Mouse (Mus musculus) limb, embryonic 15.5 days (tissue): ENCODE measurements around the gene Il1rn. TPM values are rescaled to one million over a fixed set of nuclear protein-coding genes. Genes with fewer than 3 reads are reported as not detected.

ENCODE experiments used
- ATAC-seq: fragments of 200-750 bp; cut with Nextera tagmentation; 2 replicates; pipeline ENCODE4 v1.8.0; 2017; ENCODE audit warnings: low read depth, moderate TSS enrichment; ENCODE audit not compliant: insufficient number of reproducible peaks, low FRiP score, low TSS enrichment
- H3K27ac ChIP-seq: fragments of 300-500 bp; sonication (generic); 2 replicates; pipeline ENCODE4 v1.5.1; 2015; ENCODE audit warnings: moderate library complexity, mild to moderate bottlenecking, inconsistent platforms
- H3K27me3 ChIP-seq: fragments of 300-500 bp; sonication (generic); 2 replicates; pipeline ENCODE4 v1.6.1; 2015; ENCODE audit warnings: inconsistent platforms
- H3K36me3 ChIP-seq: fragments of 300-500 bp; sonication (generic); 2 replicates; pipeline ENCODE4 v1.6.1; 2015; ENCODE audit warnings: inconsistent platforms
- H3K4me1 ChIP-seq: fragments of 300-500 bp; sonication (generic); 2 replicates; pipeline ENCODE4 v1.6.1; 2015; ENCODE audit warnings: inconsistent platforms
- H3K4me2 ChIP-seq: fragments of 300-500 bp; sonication (generic); 2 replicates; pipeline ENCODE4 v1.6.1; 2015; ENCODE audit warnings: mild to moderate bottlenecking, inconsistent platforms
- H3K4me3 ChIP-seq: fragments of 300-500 bp; sonication (generic); 2 replicates; pipeline ENCODE4 v1.5.1; 2015; ENCODE audit warnings: mild to moderate bottlenecking, inconsistent platforms
- H3K9ac ChIP-seq: fragments of 300-500 bp; sonication (generic); 2 replicates; pipeline ENCODE4 v1.6.1; 2015; ENCODE audit warnings: inconsistent platforms
- H3K9me3 ChIP-seq: fragments of 300-500 bp; sonication (generic); 2 replicates; pipeline ENCODE4 v1.6.1; 2016; ENCODE audit warnings: inconsistent platforms
- WGBS: fragments of 180-500 bp; shearing (Covaris S2); methylation state at CpG from one replicate; pipeline ENCODE4 v1.1.7; 2015; 5-methylcytosine and 5-hydroxymethylcytosine counted together
- polyA plus RNA-seq: library from polyadenylated mRNA; unstranded; fragments of >200 nt; fragmentation: Nextera tagmentation; extraction: Ambion mirVana; gene quantifications from 2 replicates; pipeline ENCODE4 v1.2.1, GENCODE M21; 2015

Il1rn gene
- polyA plus RNA-seq, 1 experiment from 2014 or later = 16.3 TPM

- no peak for ATAC-seq
- Histone ChIP-seq H3K36me3 (no peaks in the 10 kb centered on the region), H3K4me1 (peaks cover 8% of the 10 kb centered on the region; the same call in 1 of the 2 replicates), H3K4me2 (no peak overlapping the region), H3K9ac (no peak overlapping the region), H3K9me3 (no peaks in the 10 kb centered on the region), H3K4me3 (no peak overlapping the region), H3K27ac (no peak overlapping the region), H3K27me3 (no peaks in the 10 kb centered on the region)
Measured at GRCm38 (mm10) chr2:24384393-24384792, 47.7 kb downstream of the Il1rn start.

- ATAC-seq = no peak
- 70% methylated on average over 14 of the region's 14 CpGs for WGBS
- no peak overlapping the region for H3K9ac ChIP-seq
- no peak overlapping the region for H3K4me2 ChIP-seq
- H3K4me3 ChIP-seq = no peak overlapping the region
- no peaks in the 10 kb centered on the region for H3K27me3 ChIP-seq
- no peaks in the 10 kb centered on the region for H3K9me3 ChIP-seq
- peaks cover 8% of the 10 kb centered on the region; the same call in 1 of the 2 replicates for H3K4me1 ChIP-seq
- no peak overlapping the region for H3K27ac ChIP-seq
- H3K36me3 ChIP-seq = no peaks in the 10 kb centered on the region
Measured at GRCm38 (mm10) chr2:24385111-24385961, 48.7 kb downstream of the Il1rn start.

GRCm38 (mm10) chr2:24386158-24386963, 49.7 kb downstream of the Il1rn start:
- no peak overlapping the region for H3K9ac ChIP-seq
- H3K4me1 ChIP-seq = peaks cover 8% of the 10 kb centered on the region; the same call in 1 of the 2 replicates
- no peak overlapping the region for H3K27ac ChIP-seq
- H3K27me3 ChIP-seq = no peaks in the 10 kb centered on the region
- H3K4me2 ChIP-seq = no peak overlapping the region
- no peak overlapping the region for H3K4me3 ChIP-seq
- 83% methylated on average over 21 of the region's 21 CpGs for WGBS
- no peaks in the 10 kb centered on the region for H3K9me3 ChIP-seq
- ATAC-seq = no peak
- no peaks in the 10 kb centered on the region for H3K36me3 ChIP-seq

- Histone ChIP-seq H3K4me3 (no peak overlapping the region), H3K27ac (no peak overlapping the region), H3K4me1 (peaks cover 8% of the 10 kb centered on the region; the same call in 1 of the 2 replicates), H3K9ac (no peak overlapping the region), H3K27me3 (no peaks in the 10 kb centered on the region), H3K9me3 (no peaks in the 10 kb centered on the region), H3K36me3 (no peaks in the 10 kb centered on the region), H3K4me2 (no peak overlapping the region)
- WGBS = 73% methylated on average over 2 of the region's 2 CpGs
- ATAC-seq = no peak
Measured at GRCm38 (mm10) chr2:24386964-24387320, 50.3 kb downstream of the Il1rn start.

- H3K36me3 ChIP-seq = no peaks in the 10 kb centered on the region
- no peaks in the 10 kb centered on the region for H3K27me3 ChIP-seq
- no peak overlapping the region for H3K9ac ChIP-seq
- WGBS = 87% methylated on average over 4 of the region's 4 CpGs
- peaks cover 8% of the 10 kb centered on the region; the same call in 1 of the 2 replicates for H3K4me1 ChIP-seq
- no peaks in the 10 kb centered on the region for H3K9me3 ChIP-seq
- no peak overlapping the region for H3K4me3 ChIP-seq
- no peak overlapping the region for H3K27ac ChIP-seq
- H3K4me2 ChIP-seq = no peak overlapping the region
- no peak for ATAC-seq
Measured at GRCm38 (mm10) chr2:24387361-24388283, 51.0 kb downstream of the Il1rn start.

- ATAC-seq = no peak
- H3K27ac ChIP-seq = no peak overlapping the region
- no peaks in the 10 kb centered on the region for H3K27me3 ChIP-seq
- H3K4me3 ChIP-seq = no peak overlapping the region
- no peak overlapping the region for H3K4me2 ChIP-seq
- H3K4me1 ChIP-seq = no peaks in the 10 kb centered on the region
- no peaks in the 10 kb centered on the region for H3K9me3 ChIP-seq
- no peaks in the 10 kb centered on the region for H3K36me3 ChIP-seq
- no peak overlapping the region for H3K9ac ChIP-seq
- 80% methylated on average over 2 of the region's 2 CpGs for WGBS
Measured at GRCm38 (mm10) chr2:24393251-24393650, 56.6 kb downstream of the Il1rn start.

GRCm38 (mm10) chr2:24397115-24397514, 60.5 kb downstream of the Il1rn start:
- ATAC-seq = no peak
- Histone ChIP-seq H3K9me3 (no peaks in the 10 kb centered on the region), H3K4me2 (no peak overlapping the region), H3K4me3 (no peak overlapping the region), H3K27ac (no peak overlapping the region), H3K27me3 (no peaks in the 10 kb centered on the region), H3K9ac (no peak overlapping the region), H3K36me3 (no peaks in the 10 kb centered on the region), H3K4me1 (no peaks in the 10 kb centered on the region)
- 11% methylated on average over 2 of the region's 2 CpGs for WGBS

GRCm38 (mm10) chr2:24400711-24401110, 64.1 kb downstream of the Il1rn start:
- peaks cover 6% of the 10 kb centered on the region; the same call in 1 of the 2 replicates for H3K4me1 ChIP-seq
- no peaks in the 10 kb centered on the region for H3K27me3 ChIP-seq
- no peak overlapping the region for H3K4me2 ChIP-seq
- no peak overlapping the region for H3K4me3 ChIP-seq
- no peak overlapping the region for H3K9ac ChIP-seq
- ATAC-seq = no peak
- no peaks in the 10 kb centered on the region for H3K36me3 ChIP-seq
- no peak overlapping the region for H3K27ac ChIP-seq
- no peaks in the 10 kb centered on the region for H3K9me3 ChIP-seq
- WGBS = 88% methylated on average over 3 of the region's 3 CpGs

Other genes with a start within 250 kb of the Il1rn start
- not detected in 2 replicates for gene Tbpl2, start 240.3 kb upstream of the Il1rn start, polyA plus RNA-seq
- gene Il1f8, start 183.7 kb upstream of the Il1rn start, polyA plus RNA-seq = 0.92 and 2.7 TPM in 2 replicates
- 6.3 and 9.1 TPM in 2 replicates for gene Il1f9, start 150.4 kb upstream of the Il1rn start, polyA plus RNA-seq
- 2.5 and 4.3 TPM in 2 replicates for gene Il1f6, start 121.4 kb upstream of the Il1rn start, polyA plus RNA-seq
- 35.9 and 38.4 TPM in 2 replicates for gene Il1f5, start 59.9 kb upstream of the Il1rn start, polyA plus RNA-seq
- gene Il1f10, start 45.7 kb upstream of the Il1rn start, polyA plus RNA-seq = 1.2 and 1.5 TPM in 2 replicates
- gene Psd4, start 30.7 kb downstream of the Il1rn start, polyA plus RNA-seq = 8.2 and 8.4 TPM in 2 replicates
- gene Pax8, start 138.7 kb downstream of the Il1rn start, polyA plus RNA-seq = 0.13 TPM in 1 of 2 replicates, not detected in the other